Mouse (Mus musculus): ENCODE measurements around the gene Ddx23. TPM values are rescaled to one million over a fixed set of nuclear protein-coding genes. Genes with fewer than 3 reads are reported as not detected.
A peak's percentile ranks its signal among the peaks of the same experiment; 100 is the strongest.

Ddx23 gene
- polyA plus RNA-seq, 1 experiment from 2014 or later: 17.8 TPM

DNA sequence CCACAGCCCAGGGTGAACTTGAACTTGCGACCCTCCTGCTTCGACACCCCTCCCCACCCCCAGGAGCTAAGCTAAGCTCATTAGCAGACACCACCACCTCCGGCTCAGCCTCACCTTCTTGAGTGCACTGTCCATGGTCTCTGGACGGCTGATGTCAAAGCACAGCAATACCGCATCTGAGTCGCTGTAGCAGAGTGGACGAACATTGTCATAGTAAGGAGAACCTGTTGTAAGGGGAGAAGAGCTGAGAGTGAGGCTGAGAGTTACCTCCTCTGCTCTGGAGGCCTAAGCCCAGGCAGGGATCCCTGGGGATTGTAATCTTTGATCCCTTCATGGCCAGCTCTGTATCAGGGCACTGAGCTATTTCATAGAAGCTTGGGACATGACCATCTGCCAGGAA is 11.0 kb upstream of the Ddx23 start:
- Histone ChIP-seq H3K4me1 (replicated peaks) (peaks cover 32% of the 10 kb centered on the region), H3K36me3 (no peaks in the 10 kb centered on the region), H3K4me2 (no peak overlapping the region), H3K27me3 (peaks cover 32% of the 10 kb centered on the region), H3K9me3 (replicated peaks) (no peaks in the 10 kb centered on the region), H3K4me3 (no peak overlapping the region), H3K9ac (no peak overlapping the region), H3K27ac (no peak overlapping the region)
- ATAC-seq (replicated peaks; ENCODE audit: insufficient number of reproducible peaks, insufficient read depth, low FRiP score, low read depth): no peak
- WGBS: 76% methylated on average over 7 of the region's 7 CpGs

DNA sequence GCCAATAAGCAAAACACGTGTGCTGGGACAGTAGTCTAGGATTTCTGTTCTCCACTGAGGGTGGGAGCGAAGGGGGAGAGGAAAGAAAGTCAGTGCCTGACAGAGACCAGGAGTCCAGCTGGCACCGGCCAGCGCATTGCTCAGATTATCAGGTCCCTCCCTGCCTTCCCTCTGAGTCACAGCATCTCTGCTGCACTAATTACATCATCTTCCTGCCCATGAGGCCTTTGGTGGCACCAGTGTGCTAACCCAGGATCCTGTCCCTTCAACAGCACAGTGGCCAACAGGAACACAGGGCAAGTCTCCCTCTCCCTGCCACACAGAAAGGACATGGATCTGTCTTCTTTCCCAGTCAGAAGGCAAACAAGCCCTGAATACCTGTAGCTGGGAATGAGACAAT is 9.9 kb upstream of the Ddx23 start:
- H3K36me3 ChIP-seq: no peaks in the 10 kb centered on the region
- 0 out of 2 replicates have a peak, but pooled peaks have one; percentile 25 for ATAC-seq (replicated peaks; ENCODE audit: insufficient number of reproducible peaks, insufficient read depth, low FRiP score, low read depth)
- H3K4me2 ChIP-seq: no peak overlapping the region
- no peaks in the 10 kb centered on the region for H3K9me3 ChIP-seq (replicated peaks)
- H3K4me3 ChIP-seq: no peak overlapping the region
- peaks cover 32% of the 10 kb centered on the region for H3K4me1 ChIP-seq (replicated peaks)
- 19% methylated on average over 4 of the region's 4 CpGs for WGBS
- H3K27me3 ChIP-seq: peaks cover 32% of the 10 kb centered on the region
- H3K27ac ChIP-seq: peak overlapping the region; percentile 13; the same call in 1 of the 2 replicates
- H3K9ac ChIP-seq: no peak overlapping the region

DNA sequence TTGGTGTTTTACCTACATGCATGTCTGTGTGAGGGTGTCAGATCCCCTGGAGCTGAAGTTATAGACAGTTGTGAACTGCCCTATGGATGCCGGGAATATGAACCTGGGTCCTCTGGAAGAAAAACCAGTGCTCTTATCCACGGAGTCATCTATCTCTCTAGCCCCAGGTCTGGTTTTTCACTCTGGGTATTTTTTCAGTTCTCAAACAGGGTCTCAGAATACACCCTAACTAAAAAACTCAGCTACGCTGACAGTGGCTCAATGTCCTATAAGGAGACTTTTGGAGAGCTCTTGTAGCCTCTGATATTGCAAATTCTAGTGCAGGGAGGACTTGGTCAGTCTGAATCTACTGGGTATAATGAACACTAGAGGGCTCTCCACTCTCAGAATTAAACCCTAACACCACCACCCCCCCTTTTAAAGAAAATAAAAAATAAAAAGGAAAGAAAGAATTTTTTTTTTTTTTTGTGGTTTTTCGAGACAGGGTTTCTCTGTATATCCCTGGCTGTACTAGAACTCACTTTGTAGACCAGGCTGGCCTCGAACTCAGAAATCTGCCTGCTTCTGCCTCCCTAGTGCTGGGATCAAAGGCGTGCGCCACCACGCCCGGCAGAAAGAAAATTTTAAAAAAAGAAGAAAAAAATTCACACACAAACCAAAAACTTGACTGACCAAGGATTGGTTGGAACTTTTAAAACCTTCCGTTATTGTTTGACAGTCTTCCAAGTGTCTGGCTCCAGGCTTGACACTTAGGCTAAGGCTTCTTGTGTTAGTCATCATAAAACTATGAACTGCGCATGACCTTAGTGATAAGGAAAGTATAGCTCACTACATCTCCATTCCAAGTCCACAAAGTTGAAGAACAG is 1.6 kb upstream of the Ddx23 start:
- H3K4me3 ChIP-seq: no peak overlapping the region
- no peaks in the 10 kb centered on the region for H3K36me3 ChIP-seq
- H3K4me1 ChIP-seq (replicated peaks): peaks cover 10% of the 10 kb centered on the region
- H3K27ac ChIP-seq: no peak overlapping the region
- ATAC-seq (replicated peaks; ENCODE audit: insufficient number of reproducible peaks, insufficient read depth, low FRiP score, low read depth): no peak
- no peaks in the 10 kb centered on the region for H3K9me3 ChIP-seq (replicated peaks)
- WGBS: 66% methylated on average over 11 of the region's 11 CpGs
- H3K9ac ChIP-seq: no peak overlapping the region
- no peaks in the 10 kb centered on the region for H3K27me3 ChIP-seq
- H3K4me2 ChIP-seq: no peak overlapping the region

DNA sequence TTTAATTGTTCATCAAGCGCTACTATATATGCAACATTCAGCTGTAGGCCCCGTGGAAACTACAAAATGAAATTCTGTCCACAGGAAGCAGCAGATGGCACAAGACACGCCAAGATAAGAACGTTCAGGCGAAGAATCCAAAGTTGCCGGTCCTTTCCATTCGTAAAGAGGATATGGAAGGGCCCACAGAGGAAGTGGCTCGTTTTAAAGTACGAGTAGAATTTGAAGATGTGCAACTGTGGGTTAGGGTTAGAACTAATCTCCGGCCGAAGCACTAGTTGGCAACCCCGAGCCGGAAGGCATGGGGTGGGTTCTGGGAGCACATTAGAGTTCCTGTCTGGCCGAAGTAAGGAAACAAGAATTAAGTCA is 512 bp downstream of the Ddx23 start:
- Histone ChIP-seq H3K4me2 (peak overlapping the region; percentile 83), H3K36me3 (peaks cover 19% of the 10 kb centered on the region), H3K27me3 (no peaks in the 10 kb centered on the region), H3K27ac (peak overlapping the region; percentile 92), H3K9me3 (replicated peaks) (no peaks in the 10 kb centered on the region), H3K4me3 (peak overlapping the region; percentile 95), H3K9ac (peak overlapping the region; percentile 93), H3K4me1 (replicated peaks) (peaks cover 10% of the 10 kb centered on the region)
- ATAC-seq (replicated peaks; ENCODE audit: insufficient number of reproducible peaks, insufficient read depth, low FRiP score, low read depth): peak; percentile 33
- WGBS: under 1% methylated on average over 14 of the region's 14 CpGs

DNA sequence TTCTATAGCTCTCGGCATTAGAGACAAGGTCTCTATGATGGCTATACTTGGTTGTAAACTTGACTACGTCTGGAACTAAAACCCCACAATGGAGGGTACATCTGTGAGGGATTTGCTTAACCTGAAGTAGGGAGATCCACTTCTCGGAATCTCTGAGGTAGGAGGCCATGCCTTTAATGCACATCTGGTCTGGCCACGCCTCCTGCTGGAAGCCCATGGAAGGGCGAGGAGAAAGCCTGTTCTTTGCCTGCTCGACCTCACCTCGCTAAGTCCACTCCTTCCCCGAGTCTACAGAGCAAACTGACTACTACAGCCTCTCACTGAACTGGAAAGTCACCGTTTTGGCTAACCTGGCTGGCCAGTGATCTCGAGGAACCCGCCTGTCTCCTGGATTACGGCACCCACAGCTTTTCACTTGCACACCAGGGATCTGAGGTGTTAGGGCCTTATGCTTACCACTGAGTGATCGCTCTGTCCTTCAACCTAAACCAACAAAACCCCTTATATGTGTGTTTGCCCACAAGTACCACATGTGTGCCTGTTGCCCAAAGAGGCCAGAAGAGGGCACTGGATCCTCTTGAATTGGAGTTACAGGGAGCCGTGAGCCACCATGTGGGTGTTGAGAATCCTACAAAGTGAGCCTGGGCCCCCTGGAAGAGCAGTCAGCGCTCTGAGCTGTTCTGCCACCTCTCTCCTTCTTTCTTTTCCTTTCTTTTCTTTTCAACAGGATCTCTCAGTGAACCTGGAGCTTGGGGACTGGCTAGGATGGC is 5.5 kb downstream of the Ddx23 start:
- ATAC-seq (replicated peaks; ENCODE audit: insufficient number of reproducible peaks, insufficient read depth, low FRiP score, low read depth): no peak
- 85% methylated on average over 15 of the region's 15 CpGs for WGBS
- Histone ChIP-seq H3K4me1 (replicated peaks) (peaks cover 10% of the 10 kb centered on the region), H3K27ac (no peak overlapping the region), H3K27me3 (no peaks in the 10 kb centered on the region), H3K9me3 (replicated peaks) (no peaks in the 10 kb centered on the region), H3K9ac (no peak overlapping the region), H3K4me2 (no peak overlapping the region), H3K36me3 (peaks cover 67% of the 10 kb centered on the region), H3K4me3 (no peak overlapping the region)

DNA sequence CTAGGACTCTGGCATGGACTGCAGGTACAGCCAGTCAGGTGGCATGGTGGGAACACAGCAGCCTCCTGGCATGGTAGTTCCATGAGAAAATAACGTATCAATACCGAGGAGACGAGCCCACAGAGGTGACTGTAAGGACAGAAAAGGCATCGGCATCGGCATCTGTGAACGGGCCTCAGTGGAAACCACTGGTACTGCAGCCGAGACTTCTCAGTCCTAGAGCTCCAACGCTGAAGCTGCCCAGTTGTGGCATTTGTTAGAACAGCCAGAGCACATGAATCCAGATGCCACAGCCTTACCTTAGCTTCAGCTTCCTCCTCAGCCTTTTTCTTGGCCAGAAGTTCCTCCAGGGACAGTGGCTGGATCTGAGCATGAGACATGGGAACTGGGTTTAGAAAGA is 10.5 kb downstream of the Ddx23 start:
- H3K4me1 ChIP-seq (replicated peaks): no peaks in the 10 kb centered on the region
- no peak overlapping the region for H3K4me2 ChIP-seq
- H3K9me3 ChIP-seq (replicated peaks): no peaks in the 10 kb centered on the region
- no peaks in the 10 kb centered on the region for H3K27me3 ChIP-seq
- H3K4me3 ChIP-seq: no peak overlapping the region
- WGBS: 94% methylated on average over 8 of the region's 8 CpGs
- H3K9ac ChIP-seq: no peak overlapping the region
- no peak for ATAC-seq (replicated peaks; ENCODE audit: insufficient number of reproducible peaks, insufficient read depth, low FRiP score, low read depth)
- H3K27ac ChIP-seq: no peak overlapping the region
- peaks cover 98% of the 10 kb centered on the region for H3K36me3 ChIP-seq

DNA sequence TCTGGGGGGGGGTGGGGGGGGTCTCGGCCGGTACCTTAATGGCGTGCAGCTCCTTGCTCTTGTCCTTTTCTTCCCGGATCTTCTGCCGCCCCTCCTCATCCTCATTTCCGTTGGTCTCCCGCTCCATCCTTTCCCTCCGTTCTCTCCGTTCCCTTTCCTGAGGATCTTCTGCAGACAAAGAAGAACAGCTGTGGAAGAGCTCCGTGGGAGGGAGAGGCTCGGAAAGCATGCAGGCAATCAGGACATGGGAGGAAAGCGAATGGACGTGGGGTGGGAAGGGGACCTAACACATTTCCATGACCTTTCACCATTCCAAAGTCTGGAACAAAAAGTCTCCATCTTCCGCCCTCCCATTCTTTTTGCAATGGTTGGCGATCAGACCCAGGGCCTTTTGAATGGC is 11.3 kb downstream of the Ddx23 start:
- H3K4me2 ChIP-seq: no peak overlapping the region
- H3K27ac ChIP-seq: no peak overlapping the region
- WGBS: 91% methylated on average over 15 of the region's 15 CpGs

DNA sequence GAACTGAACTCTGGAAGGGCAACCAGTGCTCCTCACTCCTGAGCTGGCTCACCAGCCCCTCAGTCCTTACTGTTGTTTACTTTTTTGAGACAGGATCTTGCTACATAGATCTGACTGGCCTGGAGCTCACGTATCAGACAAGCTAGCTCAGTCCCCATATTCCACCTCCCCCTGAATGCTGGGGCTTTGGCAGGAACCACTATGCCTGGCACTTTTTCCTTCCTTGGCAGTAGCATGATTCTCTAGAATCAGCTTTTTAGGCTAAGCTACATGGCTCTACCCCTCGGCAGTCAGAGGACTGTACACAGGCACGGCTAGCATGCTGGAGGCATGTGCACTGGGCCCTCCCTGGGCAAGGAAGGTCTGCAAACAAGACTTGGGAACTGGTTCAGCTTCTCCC is 14.6 kb downstream of the Ddx23 start:
- Histone ChIP-seq H3K4me3 (no peak overlapping the region), H3K4me2 (no peak overlapping the region), H3K9ac (no peak overlapping the region), H3K4me1 (replicated peaks) (no peaks in the 10 kb centered on the region), H3K27me3 (no peaks in the 10 kb centered on the region), H3K36me3 (peaks cover 94% of the 10 kb centered on the region), H3K27ac (no peak overlapping the region), H3K9me3 (replicated peaks) (no peaks in the 10 kb centered on the region)
- 89% methylated on average over 3 of the region's 3 CpGs for WGBS
- no peak for ATAC-seq (replicated peaks; ENCODE audit: insufficient number of reproducible peaks, insufficient read depth, low FRiP score, low read depth)

More for the DNA sequence above, 11.3 kb downstream of the Ddx23 start:
- no peak overlapping the region for H3K4me3 ChIP-seq
- peaks cover 98% of the 10 kb centered on the region for H3K36me3 ChIP-seq
- H3K9me3 ChIP-seq (replicated peaks): no peaks in the 10 kb centered on the region
- no peaks in the 10 kb centered on the region for H3K27me3 ChIP-seq
- ATAC-seq (replicated peaks; ENCODE audit: insufficient number of reproducible peaks, insufficient read depth, low FRiP score, low read depth): no peak
- no peak overlapping the region for H3K9ac ChIP-seq
- no peaks in the 10 kb centered on the region for H3K4me1 ChIP-seq (replicated peaks)

DNA sequence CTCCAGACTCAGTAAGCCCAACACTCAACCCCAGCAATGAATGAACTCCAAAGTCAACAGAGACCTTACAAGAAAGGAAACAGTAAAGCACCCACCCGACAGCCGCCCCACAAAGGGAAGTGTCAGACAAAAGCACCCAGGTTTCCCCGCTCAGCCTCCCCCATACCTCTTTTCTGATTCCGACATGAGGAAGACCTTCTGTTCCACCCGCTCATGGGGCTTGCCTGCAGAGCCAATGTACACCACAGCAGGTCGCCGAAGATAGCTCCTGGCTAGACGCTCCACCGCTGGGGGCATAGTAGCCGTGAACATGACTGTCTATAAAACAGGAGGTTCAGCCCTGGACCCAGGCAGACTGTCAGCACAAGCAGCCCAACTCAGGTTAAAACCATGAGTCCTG is 15.4 kb downstream of the Ddx23 start:
- Histone ChIP-seq H3K4me2 (no peak overlapping the region), H3K27ac (no peak overlapping the region), H3K4me3 (no peak overlapping the region), H3K27me3 (no peaks in the 10 kb centered on the region), H3K4me1 (replicated peaks) (no peaks in the 10 kb centered on the region), H3K9me3 (replicated peaks) (no peaks in the 10 kb centered on the region), H3K36me3 (peaks cover 87% of the 10 kb centered on the region), H3K9ac (no peak overlapping the region)
- WGBS: 89% methylated on average over 10 of the region's 10 CpGs
- no peak for ATAC-seq (replicated peaks; ENCODE audit: insufficient number of reproducible peaks, insufficient read depth, low FRiP score, low read depth)

DNA sequence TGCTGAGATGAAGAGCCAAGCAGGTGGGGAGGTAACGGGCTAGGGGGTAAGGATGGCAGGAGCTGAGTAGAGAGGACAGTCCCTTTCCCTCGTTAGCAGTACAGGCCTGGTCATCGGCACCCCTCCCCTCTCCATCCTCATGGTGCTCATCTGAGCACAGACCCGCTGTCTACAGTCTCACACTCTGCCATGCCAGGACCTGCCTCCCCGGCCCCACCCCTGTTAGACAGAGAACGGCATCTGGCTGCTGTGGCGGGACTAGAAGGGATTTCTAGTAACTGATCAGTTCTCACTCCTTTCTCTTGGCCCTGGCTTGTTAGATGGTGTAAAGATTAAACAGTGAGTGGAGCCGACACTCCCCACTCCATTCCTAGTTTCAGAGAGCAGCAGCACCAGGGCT is 16.0 kb downstream of the Ddx23 start:
- H3K36me3 ChIP-seq: peaks cover 81% of the 10 kb centered on the region
- no peaks in the 10 kb centered on the region for H3K27me3 ChIP-seq
- no peak overlapping the region for H3K27ac ChIP-seq
- no peak overlapping the region for H3K4me2 ChIP-seq
- H3K9me3 ChIP-seq (replicated peaks): no peaks in the 10 kb centered on the region
- no peak for ATAC-seq (replicated peaks; ENCODE audit: insufficient number of reproducible peaks, insufficient read depth, low FRiP score, low read depth)
- no peak overlapping the region for H3K4me3 ChIP-seq
- 71% methylated on average over 8 of the region's 8 CpGs for WGBS
- H3K9ac ChIP-seq: no peak overlapping the region
- no peaks in the 10 kb centered on the region for H3K4me1 ChIP-seq (replicated peaks)

DNA sequence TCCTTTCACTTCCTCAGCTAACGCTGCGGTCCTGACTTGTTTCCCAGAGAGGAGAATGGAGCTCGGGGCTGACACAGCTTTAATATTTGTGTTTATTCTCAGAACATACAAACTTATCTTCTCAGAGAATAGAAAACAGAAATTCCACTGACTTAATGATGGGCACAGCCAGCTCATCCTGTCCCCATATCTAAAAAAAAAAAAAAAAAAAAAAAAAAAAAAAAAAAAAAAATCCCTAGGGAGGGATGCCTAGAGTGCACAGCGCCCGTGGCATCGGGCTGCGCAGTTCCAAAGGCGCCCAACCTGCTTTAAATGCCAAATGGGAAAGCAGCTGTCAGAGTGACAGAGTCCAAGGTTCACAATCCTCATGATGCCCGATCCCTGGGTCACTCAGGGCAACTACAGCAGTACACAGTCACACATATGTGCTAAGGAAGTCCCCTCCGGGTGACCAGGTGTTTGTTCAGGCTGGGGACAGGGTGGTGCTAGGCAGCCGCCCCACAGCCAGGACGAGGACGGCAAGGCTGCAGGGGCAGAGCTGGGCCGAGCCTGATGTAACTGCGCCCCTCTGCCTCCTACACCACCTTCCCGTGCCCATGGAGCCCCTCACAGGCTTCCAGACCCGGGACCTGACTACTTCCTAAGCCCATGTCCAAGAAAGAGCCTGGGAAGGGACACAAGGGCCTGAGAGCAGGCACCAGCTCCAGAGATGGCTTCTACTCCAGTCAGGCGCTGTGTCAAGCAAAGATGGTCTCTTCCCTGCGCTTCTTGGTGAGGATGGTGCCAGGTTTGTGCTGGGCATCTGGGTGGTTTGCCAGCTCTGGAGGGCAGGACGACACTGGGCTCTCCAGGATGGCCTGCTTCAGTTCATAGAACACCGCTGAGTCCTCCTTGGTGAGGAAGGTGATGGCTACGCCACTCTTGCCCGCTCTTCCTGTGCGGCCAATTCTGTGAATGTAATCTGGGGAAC is 17.4 kb downstream of the Ddx23 start:
- Histone ChIP-seq H3K4me3 (no peak overlapping the region), H3K9ac (no peak overlapping the region), H3K9me3 (replicated peaks) (no peaks in the 10 kb centered on the region), H3K27ac (no peak overlapping the region), H3K36me3 (peaks cover 67% of the 10 kb centered on the region), H3K27me3 (no peaks in the 10 kb centered on the region), H3K4me1 (replicated peaks) (no peaks in the 10 kb centered on the region), H3K4me2 (no peak overlapping the region)
- no peak for ATAC-seq (replicated peaks; ENCODE audit: insufficient number of reproducible peaks, insufficient read depth, low FRiP score, low read depth)
- WGBS: 89% methylated on average over 24 of the region's 24 CpGs
